Mouse (Mus musculus): ENCODE measurements around the gene 4931406C07Rik.
"Not testable (repeated sequence)": the region's sequence is repeated elsewhere in the genome, so short reads cannot be mapped to it uniquely, and the experiment has no call there.

Gene 4931406C07Rik

GRCm38 (mm10) chr9:15306398-15307119, at the start of gene 4931406C07Rik:
TSS of gene 4931406C07Rik (minus strand) at chr9:15306448.
- DNase-seq, result no peak

GRCm38 (mm10) chr9:15349925-15350324, 43.7 kb upstream of the 4931406C07Rik start:
- DNase-seq, result no peak

- DNase-seq, result no peak
These were observed 31.5 kb upstream of the 4931406C07Rik start for GRCm38 (mm10) chr9:15337776-15338175.

GRCm38 (mm10) chr9:15318170-15318742, 12.0 kb upstream of the 4931406C07Rik start:
- DNase-seq, result no peak

- no peak for DNase-seq
These were observed 11.2 kb upstream of the 4931406C07Rik start for GRCm38 (mm10) chr9:15317223-15318169.

GRCm38 (mm10) chr9:15316296-15316695, 10.0 kb upstream of the 4931406C07Rik start:
- DNase-seq, result not testable (repeated sequence)

GRCm38 (mm10) chr9:15314619-15315018, 8.4 kb upstream of the 4931406C07Rik start:
- DNase-seq, result no peak

- DNase-seq, result no peak
These were observed 7.4 kb upstream of the 4931406C07Rik start for GRCm38 (mm10) chr9:15313633-15314032.

- no peak for DNase-seq
These were observed 5.9 kb upstream of the 4931406C07Rik start for GRCm38 (mm10) chr9:15312054-15312735.

- no peak for DNase-seq
These were observed 3.9 kb upstream of the 4931406C07Rik start for GRCm38 (mm10) chr9:15310179-15310578.

GRCm38 (mm10) chr9:15309425-15309824, 3.2 kb upstream of the 4931406C07Rik start:
- DNase-seq, result no peak

GRCm38 (mm10) chr9:15308254-15308653, 2.0 kb upstream of the 4931406C07Rik start:
- no peak for DNase-seq

GRCm38 (mm10) chr9:15307257-15307656, 1.0 kb upstream of the 4931406C07Rik start:
- DNase-seq, result no peak

GRCm38 (mm10) chr9:15305503-15306397, 498 bp downstream of the 4931406C07Rik start, which contains the start of gene Taf1d:
TSS of gene Taf1d (plus strand) at chr9:15306214.
- peak; percentile 94 to 95 for DNase-seq

- DNase-seq, result no peak
These were observed 3.4 kb downstream of the 4931406C07Rik start for GRCm38 (mm10) chr9:15302881-15303280.

- not testable (repeated sequence) for DNase-seq
These were observed 4.2 kb downstream of the 4931406C07Rik start for GRCm38 (mm10) chr9:15302006-15302405.

GRCm38 (mm10) chr9:15301399-15301798, 4.8 kb downstream of the 4931406C07Rik start:
- no peak for DNase-seq

GRCm38 (mm10) chr9:15300056-15300455, 6.2 kb downstream of the 4931406C07Rik start:
- no peak for DNase-seq

- DNase-seq, result no peak
These were observed 7.8 kb downstream of the 4931406C07Rik start for GRCm38 (mm10) chr9:15298451-15298850.

GRCm38 (mm10) chr9:15297112-15297511, 9.1 kb downstream of the 4931406C07Rik start:
- no peak for DNase-seq

- no peak for DNase-seq
These were observed 17.0 kb downstream of the 4931406C07Rik start for GRCm38 (mm10) chr9:15289251-15289650.
